Mouse (Mus musculus) kidney, adult 2 months (tissue): ENCODE data around the gene Usp26. TPM values are rescaled to one million over a fixed set of nuclear protein-coding genes. Genes with fewer than 3 reads are reported as not detected.

Source experiments
- DNase-seq: peaks from one replicate; pipeline ENCODE4 v3.0.0; 2021
- H3K27ac ChIP-seq: fragments of 200-500 bp; 2 replicates; pipeline ENCODE4 v1.5.1; 2012; ENCODE audit warnings: low read depth, low read length, control low read depth, inconsistent platforms; ENCODE audit not compliant: insufficient read depth
- H3K27me3 ChIP-seq: fragments of 200-500 bp; replicated peaks from 2 replicates; pipeline ENCODE4 v1.6.1; 2012; ENCODE audit warnings: mild to moderate bottlenecking, moderate library complexity, low read length, inconsistent platforms; ENCODE audit not compliant: control insufficient read depth, insufficient read depth
- H3K36me3 ChIP-seq: fragments of 200-500 bp; 2 replicates; pipeline ENCODE4 v1.6.1; 2012; ENCODE audit warnings: mild to moderate bottlenecking, moderate library complexity, low read length, inconsistent platforms; ENCODE audit not compliant: control insufficient read depth, insufficient read depth
- H3K4me1 ChIP-seq: fragments of 200-500 bp; 2 replicates; pipeline ENCODE4 v1.6.1; 2011; ENCODE audit warnings: low read length; ENCODE audit not compliant: control insufficient read depth, insufficient read depth
- H3K4me3 ChIP-seq: fragments of 200-500 bp; 2 replicates; pipeline ENCODE4 v1.5.1; 2011; ENCODE audit warnings: mild to moderate bottlenecking, low read depth, low read length, control low read depth; ENCODE audit not compliant: insufficient read depth
- CTCF ChIP-seq: fragments of 200-500 bp; conservative IDR thresholded peaks from 2 replicates; pipeline ENCODE4 v1.5.1; 2011; ENCODE audit warnings: low read depth, mild to moderate bottlenecking, control low read depth, low read length, moderate library complexity, mixed read lengths; ENCODE audit not compliant: insufficient read depth, insufficient read length
- POLR2A ChIP-seq: fragments of 200-500 bp; IDR thresholded peaks from one replicate; pipeline ENCODE4 v1.6.1; 2011; ENCODE audit warnings: low read depth, low read length, control low read depth
- WGBS: fragments of 180-500 bp; shearing (Covaris S2); methylation state at CpG from one replicate; pipeline ENCODE4 v1.1.7; 2018; 5-methylcytosine and 5-hydroxymethylcytosine counted together
- polyA plus RNA-seq: library from polyadenylated mRNA; depleted of rRNA; stranded (reverse); fragments of >200 nt; gene quantifications from 2 replicates; pipeline ENCODE4 v1.2.3, GENCODE M21; 2012; rRNA removed

Gene Usp26
- not detected in 2 replicates for polyA plus RNA-seq

DNA sequence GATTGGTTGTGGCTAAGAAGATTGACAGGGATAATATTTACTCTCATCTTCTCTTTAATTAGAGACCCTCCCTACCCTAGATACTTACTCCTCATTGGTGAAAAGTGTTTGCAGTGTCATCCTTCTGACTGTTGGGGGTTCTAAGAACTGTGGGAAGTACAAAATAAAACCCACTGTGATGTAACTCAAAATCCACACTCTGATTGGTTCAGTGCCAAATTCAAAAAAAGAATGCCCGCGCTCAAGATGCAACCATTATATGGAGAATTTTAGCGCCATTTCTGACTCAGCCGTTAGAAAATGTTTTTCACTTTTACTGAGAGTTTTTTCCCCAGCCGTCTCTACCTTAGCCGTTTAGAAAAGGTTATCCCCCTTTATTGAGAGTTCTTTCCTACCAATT is at the start of gene Usp26:
Gene Usp26 (minus strand): TSS at position 101 of the 400 bp plus-strand sequence.
- H3K36me3 ChIP-seq: no peaks in the 10 kb centered on the region
- no peak for DNase-seq
- H3K27ac ChIP-seq: no peak within 1 kb of the TSS
- H3K4me3 ChIP-seq: no peak within 1 kb of the TSS
- H3K4me1 ChIP-seq: no peaks in the 10 kb centered on the region
- WGBS: 97% methylated on average over 6 of the region's 6 CpGs
- no peak for TF ChIP-seq POLR2A
- no peak for TF ChIP-seq CTCF
- H3K27me3 ChIP-seq: no peaks in the 10 kb centered on the region

DNA sequence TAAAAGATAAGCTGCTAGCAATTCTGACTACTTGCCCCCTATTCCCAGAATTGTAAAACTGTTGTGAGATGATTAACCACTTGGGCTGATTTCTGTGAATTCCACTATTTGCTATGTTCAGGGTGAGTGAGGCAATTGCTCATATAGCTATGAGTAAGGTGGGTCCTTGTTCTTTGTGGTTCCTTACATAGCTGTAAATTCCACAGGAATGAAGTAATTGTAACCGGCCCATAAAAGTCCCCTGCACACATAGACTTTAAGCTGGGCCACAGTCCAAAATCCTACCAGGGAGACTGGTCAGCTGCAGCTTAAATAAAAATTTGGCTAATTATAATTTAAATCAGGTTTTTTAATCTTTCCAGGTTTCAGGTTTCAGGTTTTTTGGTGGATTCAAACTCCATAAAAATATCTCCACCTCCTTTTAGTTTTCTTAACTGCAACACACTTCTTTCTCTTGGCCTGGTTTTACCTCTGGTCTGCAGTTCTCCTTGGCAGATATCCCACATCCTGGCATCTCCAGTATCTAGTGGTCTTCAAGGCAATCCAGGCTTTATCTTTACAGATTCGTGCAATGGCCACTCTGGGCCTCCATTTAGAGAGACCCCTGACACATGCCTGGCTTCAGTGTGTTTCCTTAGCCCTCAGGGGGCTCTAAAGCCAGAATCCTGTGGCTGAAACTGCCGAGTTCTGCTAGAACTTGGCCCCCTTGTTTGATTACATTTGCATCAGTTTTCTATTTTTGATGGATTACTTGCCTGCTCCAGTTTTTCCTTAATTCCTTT is 13.6 kb upstream of the Usp26 start:
- Histone ChIP-seq H3K4me1 (no peaks in the 10 kb centered on the region), H3K4me3 (no peak overlapping the region), H3K36me3 (no peaks in the 10 kb centered on the region), H3K27ac (no peak overlapping the region), H3K27me3 (no peaks in the 10 kb centered on the region)
- peak; percentile 11 for DNase-seq
- TF ChIP-seq CTCF (no peak), POLR2A (no peak)
- 25% methylated on average over 3 of the region's 3 CpGs for WGBS

DNA sequence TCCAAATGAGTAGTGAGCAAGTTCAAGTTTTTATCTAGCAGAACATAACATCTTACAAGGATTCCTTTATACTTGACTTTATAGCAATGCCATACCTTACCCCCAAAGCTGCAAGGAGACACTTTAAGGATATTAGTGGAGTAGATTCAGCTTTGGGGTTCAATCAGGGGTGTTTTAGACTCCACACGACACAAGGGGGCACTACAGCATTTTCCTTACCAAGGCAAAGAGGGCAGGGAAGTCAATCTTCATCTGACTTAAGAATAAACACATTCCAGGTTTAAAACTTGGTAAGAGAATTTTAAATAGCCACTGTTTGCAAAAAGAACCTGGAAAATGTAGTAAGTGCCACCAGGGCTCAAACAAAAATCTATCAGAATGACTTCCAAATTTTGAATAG is 33.6 kb downstream of the Usp26 start:
- TF ChIP-seq POLR2A (no peak), CTCF (peak; percentile 16; the same call in 1 of the 2 replicates)
- peak; percentile 12 for DNase-seq
- Histone ChIP-seq H3K4me1 (no peaks in the 10 kb centered on the region), H3K36me3 (no peaks in the 10 kb centered on the region), H3K4me3 (no peak overlapping the region), H3K27me3 (no peaks in the 10 kb centered on the region), H3K27ac (no peak overlapping the region)
- 14% methylated on average over 1 of the region's 1 CpGs for WGBS

DNA sequence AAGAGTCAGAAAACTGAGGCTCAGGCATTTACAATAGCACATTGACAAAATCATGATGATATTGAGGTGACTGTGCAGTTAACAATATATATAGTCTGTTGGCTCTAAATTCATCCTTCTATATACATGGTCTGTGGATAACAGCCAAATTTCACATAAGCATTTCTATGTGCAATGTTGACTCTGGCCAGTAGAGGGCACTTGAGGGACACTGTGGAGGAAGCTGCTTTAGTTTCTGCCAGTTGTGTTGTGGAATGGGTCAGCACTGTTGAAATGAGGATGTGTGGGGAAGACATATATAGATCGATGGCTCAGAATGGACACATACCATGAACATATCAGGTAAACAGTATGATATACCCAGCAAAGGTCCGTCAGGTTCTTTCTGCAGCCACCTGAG is 64.6 kb downstream of the Usp26 start:
- WGBS: 69% methylated on average over 2 of the region's 2 CpGs
- no peak overlapping the region for H3K27ac ChIP-seq
- H3K4me3 ChIP-seq: no peak overlapping the region
- no peaks in the 10 kb centered on the region for H3K27me3 ChIP-seq
- peak; percentile 27 for DNase-seq
- H3K4me1 ChIP-seq: no peaks in the 10 kb centered on the region
- no peaks in the 10 kb centered on the region for H3K36me3 ChIP-seq
- TF ChIP-seq POLR2A (no peak), CTCF (peak; percentile 59)

DNA sequence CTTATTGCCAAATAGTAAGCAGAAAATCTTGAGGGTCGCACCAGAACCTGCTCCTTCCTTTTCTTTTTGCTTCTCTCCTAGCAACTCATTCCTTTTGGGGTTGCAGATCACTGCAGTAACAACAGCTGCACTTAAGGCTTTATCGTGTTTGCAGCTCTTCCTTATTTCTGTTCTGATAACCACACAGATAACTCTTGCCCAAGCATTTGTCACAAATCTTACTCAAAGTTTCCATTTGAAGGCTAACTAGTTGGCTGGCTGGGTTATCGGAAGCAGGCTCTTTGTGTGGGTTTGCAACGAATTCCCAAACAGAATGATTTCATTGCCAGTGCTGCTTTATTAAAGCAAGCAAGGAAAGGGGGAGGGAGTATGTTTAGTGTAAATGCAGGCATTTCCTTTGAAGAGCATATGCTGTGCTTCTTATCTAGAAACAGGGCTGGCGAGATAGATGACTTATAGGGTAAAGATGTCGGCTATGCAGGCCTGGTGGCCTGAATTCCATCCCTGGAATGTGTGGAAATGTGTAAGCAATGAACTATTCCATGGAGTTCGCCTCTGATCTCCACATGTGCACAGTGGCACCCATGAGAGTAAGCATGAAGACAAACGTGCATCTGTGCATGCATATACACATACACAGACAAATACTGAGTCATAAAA is 86.8 kb downstream of the Usp26 start:
- Histone ChIP-seq H3K36me3 (no peaks in the 10 kb centered on the region), H3K27ac (no peak overlapping the region), H3K4me3 (no peak overlapping the region), H3K27me3 (no peaks in the 10 kb centered on the region), H3K4me1 (no peaks in the 10 kb centered on the region)
- WGBS: 66% methylated on average over 8 of the region's 8 CpGs
- no peak for DNase-seq
- TF ChIP-seq CTCF (no peak), POLR2A (no peak)

DNA sequence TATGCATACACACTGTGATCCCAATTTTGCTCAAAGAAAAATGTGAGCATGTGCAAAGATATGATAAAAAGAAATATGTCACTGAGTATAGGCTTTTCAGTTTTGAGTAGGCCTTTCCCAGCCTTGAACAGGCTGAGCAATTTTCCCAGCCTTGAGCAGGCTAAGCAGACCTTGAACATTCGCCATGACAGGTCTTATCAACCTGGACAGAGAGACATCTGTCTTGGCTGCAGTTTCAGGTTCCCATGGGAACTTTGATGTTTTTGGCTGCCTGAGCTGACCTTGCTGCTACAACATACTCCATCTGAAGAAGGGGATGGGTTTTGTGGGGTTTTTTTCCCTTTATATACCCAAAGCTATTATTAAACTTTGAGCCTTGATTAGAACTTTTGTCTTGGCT is 88.0 kb downstream of the Usp26 start:
- no peaks in the 10 kb centered on the region for H3K27me3 ChIP-seq
- DNase-seq: no peak
- H3K36me3 ChIP-seq: no peaks in the 10 kb centered on the region
- TF ChIP-seq CTCF: no peak
- TF ChIP-seq POLR2A: no peak
- H3K4me1 ChIP-seq: no peaks in the 10 kb centered on the region
- no peak overlapping the region for H3K4me3 ChIP-seq
- H3K27ac ChIP-seq: no peak overlapping the region
- 100% methylated on average over 1 of the region's 1 CpGs for WGBS

Other genes starting within 250 kb of the Usp26 start
- 1.5 and 4.0 TPM in 2 replicates for gene Hs6st2, start 119.4 kb downstream of the Usp26 start, polyA plus RNA-seq
- not detected in 2 replicates for gene 1700080O16Rik, start 171.5 kb upstream of the Usp26 start, polyA plus RNA-seq